ENCODE assay signal across 8 mouse cellular contexts in genomic region chr5:114379763-114380162, GRCm38 (mm10). TPM values are rescaled to one million over a fixed set of nuclear protein-coding genes. Genes with fewer than 3 reads are reported as not detected.
DNase-seq lines count a peak whose midpoint lies in the region; ATAC-seq and TF ChIP-seq lines count a peak whose summit lies in the region.

No protein-coding gene starts in this region.

- peak overlapping the region; percentile 76 for H3K4me3 ChIP-seq in left cerebral cortex, adult 2 months
- peak overlapping the region; percentile 83 for H3K4me3 ChIP-seq in bone marrow, adult 2 months (replicated peaks; ENCODE audit: control insufficient read depth, low read depth, low read length)
- peak overlapping the region; percentile 73 for H3K4me3 ChIP-seq in hindbrain, embryonic 11.5 days (ENCODE audit: low read depth, low read length)
- H3K4me3 ChIP-seq in midbrain, embryonic 10.5 days = peak overlapping the region; percentile 96

- H3K27me3 ChIP-seq in hindbrain, embryonic 11.5 days (ENCODE audit: control insufficient read depth, insufficient read depth, low read length) = no peaks in the 10 kb centered on the region
- no peaks in the 10 kb centered on the region for H3K27me3 ChIP-seq in midbrain, embryonic 10.5 days (ENCODE audit: low read depth, poor library complexity, severe bottlenecking)

- no peak for DNase-seq in left cerebral cortex, adult 2 months (ENCODE audit: extremely low spot score in 1 of 2, low spot score in 2 of 2)
- DNase-seq in left cerebral cortex, adult 8-10 months (ENCODE audit: low spot score in 2 of 2) = no peak
- DNase-seq in hindbrain, embryonic 11.5 days (ENCODE audit: low spot score) = peak; percentile 50
- peak; percentile 30 for DNase-seq in midbrain, embryonic 10.5 days (ENCODE audit: low spot score)
- DNase-seq in gastrocnemius, postnatal 25 days = no peak
- DNase-seq in adrenal gland, adult 8-10 months = no peak

- H3K9ac ChIP-seq in hindbrain, embryonic 11.5 days (ENCODE audit: low read depth, low read length) = peak overlapping the region; percentile 91

- H3K4me1 ChIP-seq in bone marrow, adult 2 months (ENCODE audit: control insufficient read depth, insufficient read depth, low read length) = peaks cover 10% of the 10 kb centered on the region
- H3K4me1 ChIP-seq in hindbrain, embryonic 11.5 days (replicated peaks; ENCODE audit: control insufficient read depth, insufficient read depth, low read length) = no peaks in the 10 kb centered on the region; the same call in 1 of the 2 replicates
- peaks cover 46% of the 10 kb centered on the region for H3K4me1 ChIP-seq in midbrain, embryonic 10.5 days

- WGBS in bone marrow, adult 2 months = under 1% methylated on average over 20 of the region's 20 CpGs
- 2% methylated on average over 20 of the region's 20 CpGs for WGBS in hindbrain, embryonic 11.5 days
- 3% methylated on average over 20 of the region's 20 CpGs for WGBS in midbrain, embryonic 10.5 days

- no peaks in the 10 kb centered on the region for H3K9me3 ChIP-seq in hindbrain, embryonic 11.5 days (ENCODE audit: control insufficient read depth, low read length)
- H3K9me3 ChIP-seq in midbrain, embryonic 10.5 days (replicated peaks) = no peaks in the 10 kb centered on the region

- intact Hi-C loops in left cerebral cortex, adult 2 months (cut with DNase I) = loop anchor here (2.0 to 5.0 kb wide), 3 partner anchors 21 to 288 kb away; no protein-coding TSS in a partner anchor

- H3K36me3 ChIP-seq in hindbrain, embryonic 11.5 days (ENCODE audit: control insufficient read depth, insufficient read depth, low read length) = peaks cover 4% of the 10 kb centered on the region; the same call in 1 of the 2 replicates
- H3K36me3 ChIP-seq in midbrain, embryonic 10.5 days = peaks cover 38% of the 10 kb centered on the region

- no peak for TF ChIP-seq CTCF in left cerebral cortex, adult 2 months (IDR thresholded peaks at IDR 0.05)
- no peak for TF ChIP-seq CTCF in bone marrow, adult 2 months (IDR thresholded peaks at IDR 0.05; ENCODE audit: control insufficient read depth, insufficient read depth, low read length)

- ATAC-seq in hindbrain, embryonic 11.5 days (ENCODE audit: low FRiP score) = no peak; the same call in 1 of the 2 replicates
- no peak for ATAC-seq in megakaryocyte progenitor cell, adult 5-6 weeks (replicated peaks; ENCODE audit: poor library complexity)

- peak overlapping the region; percentile 91 for H3K27ac ChIP-seq in left cerebral cortex, adult 2 months
- H3K27ac ChIP-seq in bone marrow, adult 2 months (ENCODE audit: control insufficient read depth, insufficient read depth, low read depth, low read length, poor library complexity) = peak overlapping the region; percentile 94
- peak overlapping the region; percentile 84 for H3K27ac ChIP-seq in hindbrain, embryonic 11.5 days (ENCODE audit: low read depth, low read length)
- peak overlapping the region; percentile 98 for H3K27ac ChIP-seq in midbrain, embryonic 10.5 days (replicated peaks)

- TF ChIP-seq POLR2A in bone marrow, adult 2 months (IDR thresholded peaks at IDR 0.05; ENCODE audit: borderline replicate concordance, control insufficient read depth, low read depth, low read length) = no peak

- peak overlapping the region; percentile 83 for H3K4me2 ChIP-seq in hindbrain, embryonic 11.5 days (replicated peaks; ENCODE audit: low read depth, low read length)

RNA-seq across cellular contexts. Expression of gene Kctd10, which starts 0.5 kb away (rescaled TPM):
- 10 to 100 TPM; 56.8 to 58.8 TPM for total RNA-seq in left cerebral cortex, adult 2 months (2021)
- 10 to 100 TPM; 53.3 to 58.4 (median 56.9) TPM for total RNA-seq in left cerebral cortex, adult 8-10 months (2022)
- polyA plus RNA-seq in bone marrow, adult 2 months (2011; ENCODE audit: insufficient read depth, insufficient read length, low replicate concordance, missing spikeins) = 17.4 and 29.7 TPM in 2 replicates
- polyA plus RNA-seq in hindbrain, embryonic 11.5 days (2014; fragmentation: Nextera tagmentation; extraction: Ambion mirVana) = 104 and 115 TPM in 2 replicates
- 103 and 114 TPM in 2 replicates for polyA plus RNA-seq in midbrain, embryonic 10.5 days (2016; fragmentation: Nextera tagmentation; extraction: Ambion mirVana)
- 10 to 100 TPM; 18.7 to 23.6 TPM for total RNA-seq in gastrocnemius, postnatal 25 days (2021)
- total RNA-seq in adrenal gland, adult 8-10 months (2022) = 10 to 100 TPM; 69.8 to 78.5 (median 71.8) TPM
- total RNA-seq in megakaryocyte progenitor cell, adult 5-6 weeks (2015) = 17.8 and 19.8 TPM in 2 replicates
- total RNA-seq in megakaryocyte progenitor cell, adult 5-6 weeks (2017) = 35.8 and 38.6 TPM in 2 replicates

RNA-seq across cellular contexts. Expression of gene Ube3b, which starts 0.6 kb away (rescaled TPM):
- total RNA-seq in left cerebral cortex, adult 2 months (2021) = 10 to 100 TPM; 79.6 to 83.8 TPM
- total RNA-seq in left cerebral cortex, adult 8-10 months (2022) = 10 to 100 TPM; 82.5 to 88.8 (median 85.0) TPM
- polyA plus RNA-seq in bone marrow, adult 2 months (2011; ENCODE audit: insufficient read depth, insufficient read length, low replicate concordance, missing spikeins) = 27.8 and 51.0 TPM in 2 replicates
- 37.3 and 48.0 TPM in 2 replicates for polyA plus RNA-seq in hindbrain, embryonic 11.5 days (2014; fragmentation: Nextera tagmentation; extraction: Ambion mirVana)
- 49.8 and 56.9 TPM in 2 replicates for polyA plus RNA-seq in midbrain, embryonic 10.5 days (2016; fragmentation: Nextera tagmentation; extraction: Ambion mirVana)
- 100 to 1,000 TPM; 103 to 107 TPM for total RNA-seq in gastrocnemius, postnatal 25 days (2021)
- 10 to 100 TPM; 74.7 to 93.2 (median 79.1) TPM for total RNA-seq in adrenal gland, adult 8-10 months (2022)
- total RNA-seq in megakaryocyte progenitor cell, adult 5-6 weeks (2015) = 26.5 and 26.6 TPM in 2 replicates
- total RNA-seq in megakaryocyte progenitor cell, adult 5-6 weeks (2017) = 16.7 and 18.5 TPM in 2 replicates

Comparison
In these comparisons a context has a peak if more than half of its experiments do, and no peak if none do; other contexts are left out.
1. DNase-seq: peak in hindbrain, embryonic 11.5 days (single experiment) and midbrain, embryonic 10.5 days (single experiment); none in left cerebral cortex, adult 2 months (0 of 2), left cerebral cortex, adult 8-10 months (0 of 2), gastrocnemius, postnatal 25 days (single experiment) and adrenal gland, adult 8-10 months (single experiment).
2. Peak in every context shown above with its lines, with median percentiles within 50 percentile points of each other: H3K27ac ChIP-seq and H3K4me3 ChIP-seq.